Mouse (Mus musculus): ENCODE measurements around the gene Cnot11.

Cnot11 gene

GRCm38 (mm10) chr1:39526371-39527167 is 8.2 kb upstream of the Cnot11 start:
- CTCF ChIA-PET, result interaction anchor here (0.5 to 2.1 kb wide), 39 partner anchors 8 to 525 kb away, joined by 3 to 14 read pairs (median 4); partner anchors contain the start of genes Tbc1d8 (in 2 of the 4) and Npas2 (in 1 of the 4)
- POLR2A ChIA-PET, result interaction anchor here (0.6 to 2.2 kb wide), 29 partner anchors 9 to 487 kb away, joined by 3 to 9 read pairs (median 4); partner anchors contain the start of gene Rnf149 (in 1 of the 4)

GRCm38 (mm10) chr1:39527432-39527831 is 7.4 kb upstream of the Cnot11 start:
- CTCF ChIA-PET, result interaction anchor here (0.5 to 2.1 kb wide), 57 partner anchors 8 to 1144 kb away, joined by 3 to 14 read pairs (median 4); partner anchors contain the start of genes Tbc1d8 (in 2 of the 4) and Npas2 (in 1 of the 4)
- POLR2A ChIA-PET, result interaction anchor here (0.6 to 2.2 kb wide), 32 partner anchors 8 to 1252 kb away, joined by 3 to 9 read pairs (median 4); partner anchors contain the start of gene Rnf149 (in 1 of the 4)

GRCm38 (mm10) chr1:39528319-39528718 is 6.5 kb upstream of the Cnot11 start:
- ChIA-PET POLR2A (interaction anchor here in 3 of 4 experiments (1.2 to 2.2 kb wide), 10 partner anchors 8 to 522 kb away, joined by 3 to 9 read pairs (median 6); no protein-coding TSS in a partner anchor), CTCF (interaction anchor here (0.6 to 2.1 kb wide), 18 partner anchors 8 to 1143 kb away, joined by 3 to 14 read pairs (median 4); partner anchors contain the start of gene Tbc1d8 (in 1 of the 4))

GRCm38 (mm10) chr1:39530258-39530943 is 4.4 kb upstream of the Cnot11 start:
- ChIA-PET CTCF (interaction anchor here in 3 of 4 experiments (0.7 to 2.1 kb wide), 15 partner anchors 21 to 528 kb away, joined by 3 to 8 read pairs (median 3); no protein-coding TSS in a partner anchor), POLR2A (interaction anchor here in 2 of 4 experiments (0.6 to 1.5 kb wide), 9 partner anchors 16 to 217 kb away, joined by 3 to 4 read pairs (median 3); no protein-coding TSS in a partner anchor)

GRCm38 (mm10) chr1:39531036-39531435 is 3.8 kb upstream of the Cnot11 start:
- POLR2A ChIA-PET, result interaction anchor here in 2 of 4 experiments (0.6 to 1.5 kb wide), 6 partner anchors 17 to 217 kb away, joined by 3 to 4 read pairs (median 3); no protein-coding TSS in a partner anchor

GRCm38 (mm10) chr1:39533917-39534316 is 875 bp upstream of the Cnot11 start:
- CTCF ChIA-PET, result interaction anchor here in 1 of 4 experiments (0.5 kb wide), 1 partner anchor 735 kb away, joined by 3 read pairs; no protein-coding TSS in a partner anchor
- POLR2A ChIA-PET, result interaction anchor here in 2 of 4 experiments (0.8 to 4.3 kb wide), 4 partner anchors 14 to 161 kb away, joined by 3 to 30 read pairs (median 6); no protein-coding TSS in a partner anchor

More at GRCm38 (mm10) chr1:39531036-39531435, 3.8 kb upstream of the Cnot11 start:
- CTCF ChIA-PET, result interaction anchor here in 3 of 4 experiments (1.0 to 2.1 kb wide), 10 partner anchors 22 to 524 kb away, joined by 3 to 8 read pairs (median 3); no protein-coding TSS in a partner anchor

- CTCF ChIA-PET, result interaction anchor here (0.6 to 1.8 kb wide), 7 partner anchors 8 to 510 kb away, joined by 3 to 11 read pairs (median 4); no protein-coding TSS in a partner anchor
- POLR2A ChIA-PET, result interaction anchor here in 3 of 4 experiments (0.5 to 4.3 kb wide), 24 partner anchors 8 to 1426 kb away, joined by 3 to 30 read pairs (median 4); partner anchors contain the start of genes Rnf149 (in 1 of the 3) and Tbc1d8 (in 1 of the 3)
Observed at GRCm38 (mm10) chr1:39535515-39536311, 921 bp downstream of the Cnot11 start.

- CTCF ChIA-PET, result interaction anchor here in 3 of 4 experiments (0.6 to 1.8 kb wide), 4 partner anchors 9 to 55 kb away, joined by 3 to 9 read pairs (median 5); no protein-coding TSS in a partner anchor
- POLR2A ChIA-PET, result interaction anchor here in 3 of 4 experiments (0.6 to 4.3 kb wide), 12 partner anchors 9 to 165 kb away, joined by 3 to 30 read pairs (median 5); partner anchors contain the start of genes Rnf149 (in 1 of the 3) and Tbc1d8 (in 1 of the 3)
Observed at GRCm38 (mm10) chr1:39536701-39537100, 1.9 kb downstream of the Cnot11 start.

- ChIA-PET CTCF (interaction anchor here in 3 of 4 experiments (0.5 to 1.0 kb wide), 3 partner anchors 10 to 17 kb away, joined by 3 to 4 read pairs (median 3); no protein-coding TSS in a partner anchor), POLR2A (interaction anchor here in 2 of 4 experiments (0.7 to 4.3 kb wide), 6 partner anchors 10 to 168 kb away, joined by 3 to 30 read pairs (median 4); partner anchors contain the start of gene Rnf149 (in 1 of the 2))
Observed at GRCm38 (mm10) chr1:39537631-39538380, 3.0 kb downstream of the Cnot11 start.

GRCm38 (mm10) chr1:39540592-39540991 is 5.8 kb downstream of the Cnot11 start:
- CTCF ChIA-PET, result no interaction called here
- POLR2A ChIA-PET, result interaction anchor here in 1 of 4 experiments (1.3 kb wide), 1 partner anchor 24 kb away, joined by 4 read pairs; no protein-coding TSS in a partner anchor

- CTCF ChIA-PET, result interaction anchor here in 1 of 4 experiments (0.6 kb wide), 2 partner anchors 10 to 18 kb away, joined by 3 to 4 read pairs; no protein-coding TSS in a partner anchor
- POLR2A ChIA-PET, result interaction anchor here in 2 of 4 experiments (1.7 to 4.6 kb wide), 4 partner anchors 10 to 18 kb away, joined by 5 to 30 read pairs (median 11); partner anchors contain the start of gene Cnot11 (in 1 of the 2)
Observed at GRCm38 (mm10) chr1:39545589-39545988, 10.8 kb downstream of the Cnot11 start.

- ChIA-PET POLR2A (interaction anchor here in 2 of 4 experiments (0.5 to 4.6 kb wide), 6 partner anchors 10 to 279 kb away, joined by 3 to 30 read pairs (median 6); partner anchors contain the start of genes Cnot11 (in 1 of the 2) and Rnf149 (in 1 of the 2)), CTCF (interaction anchor here in 1 of 4 experiments (0.6 kb wide), 1 partner anchor 19 kb away, joined by 3 read pairs; no protein-coding TSS in a partner anchor)
Observed at GRCm38 (mm10) chr1:39546160-39546866, 11.5 kb downstream of the Cnot11 start.

- ChIA-PET CTCF (interaction anchor here in 1 of 4 experiments (0.7 kb wide), 1 partner anchor 10 kb away, joined by 3 read pairs; no protein-coding TSS in a partner anchor), POLR2A (interaction anchor here in 2 of 4 experiments (0.8 to 4.6 kb wide), 7 partner anchors 10 to 29 kb away, joined by 3 to 30 read pairs (median 6); partner anchors contain the start of genes Cnot11 (in 1 of the 2) and Rnf149 (in 1 of the 2))
Observed at GRCm38 (mm10) chr1:39547238-39547637, 12.4 kb downstream of the Cnot11 start.

GRCm38 (mm10) chr1:39549831-39550230 is 15.0 kb downstream of the Cnot11 start:
- ChIA-PET CTCF (no interaction called here), POLR2A (interaction anchor here in 2 of 4 experiments (0.6 to 4.6 kb wide), 6 partner anchors 11 to 1616 kb away, joined by 3 to 30 read pairs (median 4); partner anchors contain the start of genes Cnot11 (in 1 of the 2) and Rnf149 (in 1 of the 2))

All from embryonic stem cell, embryonic (primary cell).